Mouse (Mus musculus) heart, postnatal 0 days (tissue): ENCODE data around the gene Tdgf1. TPM values are rescaled to one million over a fixed set of nuclear protein-coding genes. Genes with fewer than 3 reads are reported as not detected.

ENCODE experiments used
- ATAC-seq: fragments of 200-750 bp; cut with Nextera tagmentation; 2 replicates; pipeline ENCODE4 v1.8.0; 2017; ENCODE audit warnings: low read depth, moderate number of reproducible peaks, moderate library complexity; ENCODE audit not compliant: insufficient read depth
- DNase-seq: peaks from one replicate; pipeline ENCODE4 v3.0.0-alpha.2; 2016; ENCODE audit warnings: low spot score
- H3K27ac ChIP-seq: fragments of 300-500 bp; sonication (generic); 2 replicates; pipeline ENCODE4 v1.5.1; 2014; ENCODE audit warnings: low read depth, mild to moderate bottlenecking
- H3K27me3 ChIP-seq: fragments of 300-500 bp; sonication (generic); 2 replicates; pipeline ENCODE4 v1.6.1; 2014; ENCODE audit warnings: low read length, mixed read lengths; ENCODE audit not compliant: control insufficient read depth, insufficient read depth
- H3K36me3 ChIP-seq: fragments of 300-500 bp; sonication (generic); replicated peaks from 2 replicates; pipeline ENCODE4 v1.6.1; 2014; ENCODE audit warnings: low read length, mixed read lengths; ENCODE audit not compliant: control insufficient read depth, insufficient read depth
- H3K4me1 ChIP-seq: fragments of 300-500 bp; sonication (generic); 2 replicates; pipeline ENCODE4 v1.6.1; 2014; ENCODE audit warnings: antibody characterized with exemption; ENCODE audit not compliant: control insufficient read depth, insufficient read depth
- H3K4me2 ChIP-seq: fragments of 300-500 bp; sonication (generic); 2 replicates; pipeline ENCODE4 v1.6.1; 2014; ENCODE audit warnings: low read depth, mild to moderate bottlenecking, low read length, moderate library complexity
- H3K4me3 ChIP-seq: fragments of 300-500 bp; sonication (generic); 2 replicates; pipeline ENCODE4 v1.5.1; 2014; ENCODE audit warnings: low read depth, low read length
- H3K9ac ChIP-seq: fragments of 300-500 bp; sonication (generic); replicated peaks from 2 replicates; pipeline ENCODE4 v1.6.1; 2014; ENCODE audit warnings: low read depth, low read length, mixed read lengths
- H3K9me3 ChIP-seq: fragments of 300-500 bp; sonication (generic); replicated peaks from 2 replicates; pipeline ENCODE4 v1.6.1; 2016; ENCODE audit warnings: low read length; ENCODE audit not compliant: control insufficient read depth
- CTCF ChIP-seq: IDR thresholded peaks from 2 replicates; pipeline ENCODE4 v1.5.1; 2016; ENCODE audit warnings: antibody characterized with exemption, control low read depth, low read depth
- EP300 ChIP-seq: IDR thresholded peaks from 2 replicates; pipeline ENCODE4 v1.6.1; 2016; ENCODE audit warnings: antibody characterized with exemption, low read depth
- WGBS: fragments of 180-500 bp; shearing (Covaris S2); extraction: QIAGEN DNeasy Blood & Tissue Kit; methylation state at CpG from one replicate; pipeline ENCODE4 v1.1.7; 2014; 5-methylcytosine and 5-hydroxymethylcytosine counted together
- polyA plus RNA-seq: library from polyadenylated mRNA; unstranded; fragments of >200 nt; fragmentation: Nextera tagmentation; extraction: Ambion mirVana; gene quantifications from 2 replicates; pipeline ENCODE4 v1.2.1, GENCODE M21; 2015
- total RNA-seq: library from RNA; depleted of rRNA; stranded (reverse); fragments of >200 nt; gene quantifications from 2 replicates; pipeline ENCODE4 v1.2.3, GENCODE M21; 2014; ENCODE audit warnings: low replicate concordance

Tdgf1 gene
- total and polyA plus RNA-seq, 2 experiments from 2014 or later, result not detected

DNA sequence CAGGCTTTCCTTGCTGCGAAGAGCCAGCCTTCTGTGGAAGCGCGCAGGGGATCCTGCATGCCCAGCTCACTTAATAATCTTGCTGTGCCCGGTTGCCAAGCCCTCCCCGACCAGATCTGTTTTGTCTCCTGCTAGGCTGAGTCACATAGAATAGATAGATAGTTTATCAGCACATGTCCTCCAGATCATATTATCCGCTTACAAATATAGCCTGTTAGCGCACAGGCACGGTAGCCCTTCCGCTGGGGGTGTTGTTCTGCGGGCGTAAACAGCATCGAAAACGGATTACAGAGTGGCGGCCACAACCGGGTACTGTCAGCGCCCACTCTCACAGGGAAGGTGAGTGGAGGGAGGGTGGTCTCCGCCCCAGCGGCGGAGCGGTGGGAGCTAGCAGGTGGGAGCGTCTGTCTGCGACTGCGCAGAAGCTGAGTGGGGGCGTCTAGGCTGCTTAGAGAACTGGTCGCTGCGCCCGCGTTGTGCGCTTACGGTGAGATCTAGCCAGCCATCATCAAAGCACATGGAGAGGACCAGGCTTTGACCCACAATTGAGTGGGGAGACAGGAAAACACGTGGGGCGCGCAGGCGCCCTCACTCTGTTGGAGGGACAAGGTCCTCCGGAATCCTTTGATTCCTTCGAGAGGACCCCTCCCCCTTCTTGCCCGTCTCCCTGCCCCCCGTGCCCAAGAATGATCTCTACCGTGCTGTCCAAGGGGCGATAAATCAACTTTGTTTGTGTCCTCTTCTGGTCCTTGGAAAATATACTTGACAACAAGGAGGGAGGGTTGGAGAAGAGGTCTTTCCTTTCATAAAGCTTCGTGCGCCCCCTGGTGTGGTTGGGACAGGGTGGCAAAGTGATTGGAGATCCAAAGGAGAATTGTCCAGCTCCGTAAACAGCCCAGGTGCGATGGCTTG is 7.8 kb upstream of the Tdgf1 start:
- H3K27me3 ChIP-seq, result no peaks in the 10 kb centered on the region
- peak; percentile 62 for ATAC-seq
- peak overlapping the region; percentile 91 for H3K4me2 ChIP-seq
- H3K27ac ChIP-seq, result peak overlapping the region; percentile 86
- TF ChIP-seq CTCF (peak; percentile 79), EP300 (peak; percentile 88)
- peak overlapping the region; percentile 41 for H3K9ac ChIP-seq
- no peaks in the 10 kb centered on the region for H3K9me3 ChIP-seq
- peaks cover 4% of the 10 kb centered on the region for H3K36me3 ChIP-seq
- peak; percentile 73 for DNase-seq
- under 1% methylated on average over 44 of the region's 44 CpGs for WGBS
- H3K4me3 ChIP-seq, result peak overlapping the region; percentile 53
- peaks cover 16% of the 10 kb centered on the region for H3K4me1 ChIP-seq

DNA sequence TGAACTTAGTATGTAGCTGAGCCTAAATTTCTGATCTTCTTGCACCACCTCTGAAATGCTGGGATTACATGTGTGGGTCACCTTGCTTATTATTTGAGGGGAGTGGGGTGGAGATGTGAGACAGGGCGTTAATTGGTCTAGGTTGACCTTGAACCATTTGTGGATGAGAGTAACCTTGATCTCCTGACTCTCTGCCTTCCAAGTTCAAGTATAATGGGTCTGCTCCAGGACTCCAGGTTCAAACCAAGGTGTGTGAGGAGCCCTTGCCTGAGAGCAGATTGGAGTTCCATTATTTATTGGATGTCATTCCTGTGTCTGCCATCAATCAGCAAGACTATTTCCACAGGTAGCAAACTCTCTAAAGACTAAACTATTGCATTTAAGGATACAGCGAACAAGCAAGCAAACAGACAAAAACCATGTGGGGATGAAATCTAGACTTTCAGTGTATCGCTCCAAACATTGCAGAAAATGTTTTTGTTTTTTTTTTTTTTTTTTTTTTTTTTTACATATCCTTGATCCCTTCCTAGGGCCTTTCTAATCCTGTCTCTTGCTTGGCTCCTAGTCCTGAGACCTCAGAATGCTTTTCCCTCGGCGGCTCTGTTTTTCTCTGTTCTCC is 7.1 kb upstream of the Tdgf1 start:
- H3K9me3 ChIP-seq, result no peaks in the 10 kb centered on the region
- no peaks in the 10 kb centered on the region; the same call in 1 of the 2 replicates for H3K36me3 ChIP-seq
- H3K27ac ChIP-seq, result peak overlapping the region; percentile 86
- H3K4me3 ChIP-seq, result peak overlapping the region; percentile 53
- DNase-seq, result no peak
- no peak for ATAC-seq
- H3K9ac ChIP-seq, result peak overlapping the region; percentile 41
- H3K27me3 ChIP-seq, result no peaks in the 10 kb centered on the region
- peak overlapping the region; percentile 91 for H3K4me2 ChIP-seq
- TF ChIP-seq CTCF (no peak), EP300 (no peak)
- peaks cover 18% of the 10 kb centered on the region for H3K4me1 ChIP-seq
- 42% methylated on average over 5 of the region's 5 CpGs for WGBS

- peak; percentile 58; the same call in 1 of the 2 replicates for ATAC-seq
- no peak overlapping the region for H3K9ac ChIP-seq
Measured at GRCm38 (mm10) chr9:110952398-110952797, 6.4 kb upstream of the Tdgf1 start.

GRCm38 (mm10) chr9:110951866-110952265 is 5.9 kb upstream of the Tdgf1 start:
- H3K4me2 ChIP-seq, result no peak overlapping the region
- TF ChIP-seq EP300, result no peak
- TF ChIP-seq CTCF, result no peak
- H3K9ac ChIP-seq, result no peak overlapping the region
- peaks cover 18% of the 10 kb centered on the region for H3K4me1 ChIP-seq
- H3K9me3 ChIP-seq, result no peaks in the 10 kb centered on the region
- H3K27me3 ChIP-seq, result no peaks in the 10 kb centered on the region
- H3K27ac ChIP-seq, result peak overlapping the region; percentile 86
- no peaks in the 10 kb centered on the region for H3K36me3 ChIP-seq
- ATAC-seq (no peak), DNase-seq (no peak)
- no peak overlapping the region for H3K4me3 ChIP-seq
- 83% methylated on average over 13 of the region's 13 CpGs for WGBS

More at GRCm38 (mm10) chr9:110952398-110952797, 6.4 kb upstream of the Tdgf1 start:
- Histone ChIP-seq H3K27ac (peak overlapping the region; percentile 86), H3K27me3 (no peaks in the 10 kb centered on the region), H3K4me2 (no peak overlapping the region), H3K9me3 (no peaks in the 10 kb centered on the region), H3K36me3 (no peaks in the 10 kb centered on the region; the same call in 1 of the 2 replicates), H3K4me3 (no peak overlapping the region), H3K4me1 (peaks cover 18% of the 10 kb centered on the region)
- TF ChIP-seq EP300 (no peak), CTCF (no peak)
- 29% methylated on average over 6 of the region's 6 CpGs for WGBS
- DNase-seq, result peak; percentile 68

DNA sequence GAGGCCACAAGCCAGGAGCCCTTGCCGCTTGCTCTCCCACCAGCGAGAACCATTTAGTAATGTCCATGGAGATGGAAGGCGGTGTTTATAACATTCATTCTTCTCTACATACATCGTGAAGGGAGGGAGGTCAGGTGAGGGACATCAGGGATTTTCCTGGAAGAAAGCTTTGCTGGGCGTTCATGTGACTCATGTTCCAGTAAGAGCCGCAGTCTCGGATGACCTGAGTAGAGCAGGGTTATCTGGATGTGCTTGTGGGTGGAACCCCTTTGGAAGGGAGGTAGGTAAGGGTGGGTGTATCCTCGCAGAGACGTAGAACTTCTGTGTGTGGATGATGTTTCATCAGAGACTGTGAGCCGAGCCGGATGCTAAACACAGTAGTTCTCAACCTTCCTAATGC is 5.4 kb upstream of the Tdgf1 start, which contains the start of gene Lrrc2:
TSS of gene Lrrc2 (plus strand) at position 149 of the 400 bp plus-strand sequence.
- no peak within 1 kb of the TSS for H3K4me3 ChIP-seq
- no peak for ATAC-seq
- H3K36me3 ChIP-seq, result no peaks in the 10 kb centered on the region
- H3K9ac ChIP-seq, result no peak within 1 kb of the TSS
- peaks cover 17% of the 10 kb centered on the region for H3K4me1 ChIP-seq
- no peak for TF ChIP-seq EP300
- TF ChIP-seq CTCF, result no peak
- H3K27me3 ChIP-seq, result no peaks in the 10 kb centered on the region
- no peak for DNase-seq
- H3K9me3 ChIP-seq, result no peaks in the 10 kb centered on the region
- H3K27ac ChIP-seq, result peak within 1 kb of the TSS; percentile 86
- no peak within 1 kb of the TSS for H3K4me2 ChIP-seq
- 52% methylated on average over 11 of the region's 11 CpGs for WGBS
